Mouse (Mus musculus) heart, postnatal 14 days (tissue): ENCODE results near the gene 1700029F12Rik. TPM values are rescaled to one million over a fixed set of nuclear protein-coding genes. Genes with fewer than 3 reads are reported as not detected.

Experiments used
- DNase-seq, 2 experiments: peaks; one replicate each; pipeline ENCODE4 v3.0.0; 2021 to 2022
- intact Hi-C: fragments of 180-260 bp; cut with DNase I; formaldehyde crosslinking; loops from one replicate; pipeline ENCODE4 v1.15.1; 2025
- total RNA-seq, 2 experiments: library from RNA; stranded (reverse); gene quantifications; 2 replicates each; pipeline ENCODE4 v1.2.3; 2021

The 1700029F12Rik gene
- total RNA-seq, 2 experiments from 2014 or later = not detected

- DNase-seq = no peak
Observed at GRCm38 (mm10) chr13:96980561-96980960, 53.6 kb downstream of the 1700029F12Rik start.

GRCm38 (mm10) chr13:96976986-96977595 is 57.1 kb downstream of the 1700029F12Rik start:
- no peak for DNase-seq
- intact Hi-C loops = no loop called here

More at GRCm38 (mm10) chr13:96980561-96980960, 53.6 kb downstream of the 1700029F12Rik start:
- intact Hi-C loops = no loop called here

DNA sequence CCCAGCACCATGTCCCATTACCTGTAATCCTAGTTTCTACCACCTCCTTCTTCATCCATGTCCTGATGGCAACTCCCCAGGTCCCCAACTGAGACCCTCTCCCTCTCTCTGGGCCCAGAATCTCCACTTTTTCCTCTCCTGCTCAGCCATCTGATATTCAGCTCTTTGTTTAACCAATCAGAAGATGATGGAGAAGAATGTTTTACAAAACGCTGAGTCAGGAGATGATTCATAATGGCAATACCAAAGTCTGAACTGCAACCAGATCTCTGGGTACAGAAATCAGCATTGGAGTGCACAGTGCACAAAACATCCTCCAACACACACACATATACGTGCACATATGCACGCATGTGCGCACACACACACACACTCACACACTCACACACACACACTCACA is 60.8 kb downstream of the 1700029F12Rik start:
- intact Hi-C loops = no loop called here
- DNase-seq = no peak

Other genes starting within 250 kb of the 1700029F12Rik start
- gene Gcnt4, start 109.7 kb downstream of the 1700029F12Rik start, total RNA-seq = under 1 TPM; 0.22 TPM
- under 1 TPM; 0.24 to 0.29 TPM for gene Fam169a, start 32.9 kb upstream of the 1700029F12Rik start, total RNA-seq
- 10 to 100 TPM in 1 of 2 experiments, under 1 TPM in 1; 0.63 to 14.3 TPM for gene Gm6169, start 64.9 kb upstream of the 1700029F12Rik start, total RNA-seq
- 10 to 100 TPM; 45.4 TPM for gene Gfm2, start 103.6 kb upstream of the 1700029F12Rik start, total RNA-seq
- gene Nsa2, start 103.6 kb upstream of the 1700029F12Rik start, total RNA-seq = 10 to 100 TPM; 49.9 to 50.5 TPM
- gene Hexb, start 164.0 kb upstream of the 1700029F12Rik start, total RNA-seq = 10 to 100 TPM; 22.9 to 24.4 TPM
- gene Enc1, start 206.7 kb upstream of the 1700029F12Rik start, total RNA-seq = 10 to 100 TPM; 11.2 to 11.3 TPM